Mouse (Mus musculus) heart, adult 2 months (tissue): ENCODE results near the gene Mrps18b. TPM values are rescaled to one million over a fixed set of nuclear protein-coding genes. Genes with fewer than 3 reads are reported as not detected.

Experiments
- DNase-seq, 2 experiments: peaks; one replicate each; pipeline ENCODE4 v3.0.0; 2021
- H3K27ac ChIP-seq: fragments of 200-600 bp; 2 replicates; pipeline ENCODE4 v1.8.1; 2022
- H3K27me3 ChIP-seq: fragments of 200-500 bp; 2 replicates; pipeline ENCODE4 v1.6.1; 2012; ENCODE audit warnings: mild to moderate bottlenecking, low read length, inconsistent platforms, mixed read lengths; ENCODE audit not compliant: control insufficient read depth, insufficient read depth
- H3K36me3 ChIP-seq: fragments of 200-500 bp; 2 replicates; pipeline ENCODE4 v1.6.1; 2012; ENCODE audit warnings: low read length, inconsistent platforms; ENCODE audit not compliant: control insufficient read depth, insufficient read depth
- H3K4me1 ChIP-seq: fragments of 200-500 bp; 2 replicates; pipeline ENCODE4 v1.6.1; 2011; ENCODE audit warnings: low read length; ENCODE audit not compliant: control insufficient read depth, insufficient read depth
- H3K4me3 ChIP-seq: fragments of 200-600 bp; 2 replicates; pipeline ENCODE4 v1.8.1; 2022
- H3K79me2 ChIP-seq: fragments of 200-500 bp; replicated peaks from 2 replicates; pipeline ENCODE4 v1.6.1; 2012; ENCODE audit warnings: mild to moderate bottlenecking, inconsistent platforms, low read length, moderate library complexity, mixed read lengths; ENCODE audit not compliant: control insufficient read depth, insufficient read depth
- H3K9ac ChIP-seq: fragments of 200-500 bp; 2 replicates; pipeline ENCODE4 v1.6.1; 2012; ENCODE audit warnings: low read depth, mild to moderate bottlenecking, control low read depth, inconsistent platforms, low read length, mixed read lengths
- CTCF ChIP-seq: fragments of 200-600 bp; IDR thresholded peaks from 2 replicates; pipeline ENCODE4 v1.8.1; 2022; ENCODE audit warnings: antibody characterized with exemption, mild to moderate bottlenecking, moderate library complexity
- EP300 ChIP-seq: fragments of 200-500 bp; IDR thresholded peaks from 2 replicates; pipeline ENCODE4 v1.6.1; 2011; ENCODE audit warnings: low read depth, low read length, control low read depth; ENCODE audit not compliant: insufficient read depth
- POLR2A ChIP-seq: fragments of 200-500 bp; IDR thresholded peaks from 2 replicates; pipeline ENCODE4 v1.6.1; 2011; ENCODE audit warnings: mild to moderate bottlenecking, low read depth, low read length, control low read depth; ENCODE audit not compliant: insufficient read depth
- WGBS: fragments of 180-500 bp; shearing (Covaris S2); methylation state at CpG from one replicate; pipeline ENCODE4 v1.1.7; 2018; 5-methylcytosine and 5-hydroxymethylcytosine counted together
- intact Hi-C: fragments of 180-260 bp; cut with DNase I; formaldehyde crosslinking; loops from one replicate; pipeline ENCODE4 v1.15.1; 2025
- polyA plus RNA-seq: library from polyadenylated mRNA; depleted of rRNA; stranded (reverse); fragments of >200 nt; gene quantifications from 2 replicates; pipeline ENCODE4 v1.2.3, GENCODE M21; 2012
- total RNA-seq, 2 experiments: library from RNA; stranded (reverse); gene quantifications; 2 replicates each; pipeline ENCODE4 v1.2.3; 2021

The Mrps18b gene
- total and polyA plus RNA-seq, 3 experiments: 50.9 to 76.0 (median 56.2) TPM

DNA sequence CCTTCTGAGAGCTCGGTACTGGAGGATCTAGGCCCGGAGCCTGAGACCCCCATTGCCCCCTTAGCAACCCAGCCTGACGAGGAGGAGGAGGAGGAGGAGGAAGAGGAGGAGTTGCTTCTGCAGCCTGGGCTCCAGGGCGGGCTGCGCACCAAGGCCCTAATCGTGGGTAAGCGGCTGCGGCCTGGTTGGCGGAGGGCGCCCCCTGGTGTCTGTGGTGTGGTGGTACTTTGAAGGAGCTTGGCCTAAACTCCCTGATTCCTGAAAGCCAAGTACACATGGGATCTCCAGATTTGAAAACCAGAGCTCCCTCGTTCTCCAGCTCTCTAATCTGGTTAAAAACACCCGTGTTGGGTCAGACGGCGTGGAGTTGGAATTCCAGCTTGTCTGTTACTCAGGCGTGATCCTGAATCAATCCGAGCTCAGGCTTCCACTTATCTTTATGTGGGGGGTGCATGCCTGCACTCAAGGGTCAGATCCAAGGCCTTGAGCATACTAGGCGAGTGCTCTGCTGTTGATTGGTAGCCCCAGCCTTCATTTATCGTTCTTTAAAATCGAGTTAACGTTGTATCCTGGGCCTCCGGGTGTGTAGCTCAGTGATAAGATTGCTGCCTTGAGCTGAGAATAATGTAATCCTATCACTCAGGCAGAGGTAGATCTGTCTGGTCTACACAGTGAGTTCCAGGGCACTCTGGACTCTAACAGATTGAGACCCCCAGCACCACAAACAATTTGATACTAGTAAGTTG is 42.2 kb downstream of the Mrps18b start:
- Histone ChIP-seq H3K9ac (peak overlapping the region; percentile 31; the same call in 1 of the 2 replicates), H3K4me1 (peaks cover 10% of the 10 kb centered on the region), H3K27ac (peak overlapping the region; percentile 48), H3K27me3 (no peaks in the 10 kb centered on the region), H3K4me3 (peak overlapping the region; percentile 16; the same call in 1 of the 2 replicates), H3K36me3 (peaks cover 9% of the 10 kb centered on the region; the same call in 1 of the 2 replicates), H3K79me2 (no peaks in the 10 kb centered on the region)
- intact Hi-C loops: loop anchor here (1.0 to 2.0 kb wide), 2 partner anchors 38 to 133 kb away; no protein-coding TSS in a partner anchor
- peak; percentile 89 to 93 for DNase-seq
- no peak; the same call in none of the 2 replicates for TF ChIP-seq CTCF
- peak; percentile 96 for TF ChIP-seq EP300
- 19% methylated on average over 21 of the region's 21 CpGs for WGBS

DNA sequence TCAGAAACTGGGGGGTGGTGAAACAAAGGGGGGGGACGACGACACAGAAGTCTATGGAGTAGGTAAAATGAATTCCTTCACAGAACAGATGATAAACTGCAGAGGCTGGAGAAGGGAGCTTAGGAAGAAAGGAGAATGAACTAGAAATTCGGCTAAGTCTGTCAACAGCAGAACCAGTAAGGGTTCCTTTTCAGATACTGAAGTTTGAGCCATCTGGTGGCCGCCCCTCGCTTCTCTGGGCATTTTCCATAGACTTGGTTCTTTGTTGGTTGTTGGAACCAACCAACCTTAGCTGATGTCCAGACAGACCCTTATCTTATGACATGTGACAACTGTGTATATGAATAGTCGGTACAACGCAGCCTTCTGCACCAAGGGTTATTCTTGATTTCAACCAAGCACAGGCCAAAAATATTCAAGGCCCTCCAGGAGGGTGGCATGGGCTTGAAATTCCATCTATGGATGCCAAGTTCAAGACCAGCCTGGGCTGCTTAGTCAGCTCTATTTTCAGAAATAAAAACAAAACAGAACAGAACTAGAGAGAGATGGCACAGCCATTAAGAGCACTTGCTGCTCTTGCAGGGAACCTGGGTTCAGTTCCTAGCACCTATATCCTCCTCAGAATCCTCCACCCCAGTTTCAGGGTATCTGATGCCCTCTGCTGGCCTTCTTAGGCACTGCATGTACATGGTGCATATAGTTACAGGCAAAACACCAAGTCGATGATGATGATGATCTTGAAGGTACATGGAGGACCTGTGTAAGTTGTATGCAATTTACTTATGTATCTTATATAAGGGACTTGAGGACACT is 45.1 kb downstream of the Mrps18b start:
- 25% methylated on average over 8 of the region's 8 CpGs for WGBS
- peak in 1 of 2 experiments; percentile 45 for DNase-seq
- H3K27me3 ChIP-seq: no peaks in the 10 kb centered on the region
- H3K27ac ChIP-seq: peak overlapping the region; percentile 98
- H3K4me1 ChIP-seq: peaks cover 10% of the 10 kb centered on the region
- H3K36me3 ChIP-seq: peaks cover 9% of the 10 kb centered on the region; the same call in 1 of the 2 replicates
- H3K9ac ChIP-seq: peak overlapping the region; percentile 18
- intact Hi-C loops: no loop called here
- no peak for TF ChIP-seq EP300
- TF ChIP-seq CTCF: peak; percentile 71
- peak overlapping the region; percentile 61 for H3K4me3 ChIP-seq
- no peaks in the 10 kb centered on the region for H3K79me2 ChIP-seq

DNA sequence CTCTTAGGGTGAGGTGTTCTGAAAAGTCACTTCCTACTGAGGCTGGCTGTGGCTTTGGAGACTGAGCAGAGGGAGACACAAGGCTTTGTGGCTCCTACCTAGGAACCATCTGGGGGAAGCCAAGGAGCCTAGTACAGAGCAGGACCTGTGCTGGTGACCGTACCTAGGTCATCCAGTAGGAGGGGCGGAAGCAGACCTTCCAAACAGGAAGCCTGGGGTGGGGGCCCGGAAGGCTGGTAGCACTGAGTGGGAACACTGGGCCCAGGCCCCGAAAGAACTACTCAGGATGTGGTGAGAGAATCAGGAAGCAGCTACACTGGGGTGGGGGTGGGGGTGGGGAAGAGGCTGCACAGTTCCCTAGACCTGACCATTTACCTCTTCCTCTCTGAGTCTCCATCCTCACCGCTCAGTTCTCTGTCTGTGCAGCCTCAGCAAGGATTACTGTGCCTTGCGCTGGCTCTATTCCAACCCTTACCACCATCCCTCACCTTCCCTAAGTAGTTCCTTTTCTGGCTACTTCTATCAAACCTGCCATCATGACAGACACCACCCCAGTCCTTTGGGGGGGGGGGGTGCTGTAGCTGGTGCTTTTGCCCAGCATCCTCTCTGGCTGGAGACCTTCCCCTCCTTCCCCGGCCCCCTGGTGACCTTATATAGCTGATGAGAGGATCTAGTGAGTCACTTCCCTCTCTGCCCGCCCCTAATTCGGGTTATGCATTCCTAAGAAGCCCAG is 45.9 kb downstream of the Mrps18b start:
- peak; percentile 79 to 88 for DNase-seq
- intact Hi-C loops: no loop called here
- H3K4me3 ChIP-seq: peak overlapping the region; percentile 61
- H3K36me3 ChIP-seq: peaks cover 8% of the 10 kb centered on the region; the same call in 1 of the 2 replicates
- H3K27ac ChIP-seq: peak overlapping the region; percentile 98
- 18% methylated on average over 9 of the region's 9 CpGs for WGBS
- H3K27me3 ChIP-seq: no peaks in the 10 kb centered on the region
- H3K4me1 ChIP-seq: peaks cover 10% of the 10 kb centered on the region
- peak overlapping the region; percentile 18 for H3K9ac ChIP-seq
- TF ChIP-seq POLR2A (peak; percentile 73), CTCF (peak; percentile 46), EP300 (peak; percentile 79; the same call in 1 of the 2 replicates)
- H3K79me2 ChIP-seq: no peaks in the 10 kb centered on the region

DNA sequence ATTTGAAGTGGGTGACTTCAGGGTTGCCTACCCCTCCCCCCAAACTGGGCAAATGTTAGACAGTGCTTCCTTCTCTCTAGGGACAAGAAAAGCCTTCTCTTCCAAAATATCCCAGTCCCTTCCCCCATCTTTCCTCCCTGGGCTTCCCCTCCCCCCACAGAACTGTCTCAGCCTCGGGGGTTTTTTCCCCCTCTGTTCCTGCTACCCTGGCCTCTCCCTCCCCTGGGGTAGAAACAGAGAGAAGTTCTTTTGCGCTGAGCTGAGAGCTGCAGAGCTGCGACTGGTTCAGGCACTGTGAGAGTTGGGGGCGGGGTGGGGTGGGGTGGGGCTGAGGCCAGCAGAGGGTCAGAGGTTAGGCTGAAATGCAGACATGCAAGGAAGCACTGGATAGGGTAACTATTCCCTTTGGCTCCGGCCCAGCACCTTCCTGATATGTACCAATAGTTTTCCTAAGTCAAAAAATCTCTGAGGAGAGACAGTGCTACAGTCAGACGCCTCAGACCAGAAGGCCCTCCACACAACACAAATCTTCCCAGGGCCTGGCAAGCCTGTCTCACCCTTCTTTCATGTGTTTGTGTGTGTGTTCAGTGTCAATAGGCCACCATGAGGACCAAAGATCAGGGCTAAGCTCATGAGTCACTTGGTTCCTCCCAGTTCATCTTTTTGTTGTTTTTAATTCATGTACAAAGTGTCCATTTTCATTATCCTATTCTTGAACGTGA is 46.7 kb downstream of the Mrps18b start:
- Histone ChIP-seq H3K4me1 (peaks cover 14% of the 10 kb centered on the region), H3K4me3 (peak overlapping the region; percentile 61), H3K9ac (peak overlapping the region; percentile 91), H3K79me2 (no peaks in the 10 kb centered on the region), H3K27ac (peak overlapping the region; percentile 98), H3K36me3 (peaks cover 7% of the 10 kb centered on the region; the same call in 1 of the 2 replicates), H3K27me3 (no peaks in the 10 kb centered on the region)
- TF ChIP-seq EP300 (no peak), POLR2A (peak; percentile 38; the same call in 1 of the 2 replicates)
- peak; percentile 67 to 71 for DNase-seq
- 19% methylated on average over 7 of the region's 7 CpGs for WGBS
- intact Hi-C loops: no loop called here

DNA sequence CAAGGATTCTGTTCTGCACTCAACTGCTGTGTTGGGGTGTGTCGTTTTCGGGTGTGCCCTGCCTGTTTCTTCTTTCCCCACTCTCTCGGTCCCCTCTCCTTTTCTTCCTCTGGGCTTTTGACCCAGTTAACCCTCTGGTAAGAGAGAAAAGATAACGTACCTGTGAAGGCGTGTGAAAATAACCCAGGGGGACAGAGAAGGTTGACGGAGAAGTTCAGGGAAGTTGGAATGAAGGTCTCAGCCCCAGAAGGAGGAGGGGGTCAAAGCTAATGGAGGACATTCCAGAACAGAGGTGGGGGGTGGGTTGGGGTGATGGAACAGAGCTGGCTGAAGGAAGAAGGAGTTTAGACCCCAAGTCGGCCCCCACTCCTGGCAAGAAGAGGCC is 47.2 kb downstream of the Mrps18b start:
- 7% methylated on average over 7 of the region's 7 CpGs for WGBS
- Histone ChIP-seq H3K4me3 (peak overlapping the region; percentile 61), H3K9ac (peak overlapping the region; percentile 91), H3K4me1 (peaks cover 15% of the 10 kb centered on the region), H3K79me2 (no peaks in the 10 kb centered on the region), H3K36me3 (peaks cover 4% of the 10 kb centered on the region; the same call in 1 of the 2 replicates), H3K27me3 (no peaks in the 10 kb centered on the region), H3K27ac (peak overlapping the region; percentile 98)
- no peak for DNase-seq
- TF ChIP-seq EP300: no peak
- TF ChIP-seq CTCF: no peak
- TF ChIP-seq POLR2A: no peak
- intact Hi-C loops: no loop called here
